Mouse (Mus musculus) C2C12 (cell line): ENCODE measurements around the gene Dct.

Source experiments
- CEBPB ChIP-seq: IDR thresholded peaks from one replicate; pipeline ENCODE4 v1.6.1; 2011; ENCODE audit warnings: low read depth, mild to moderate bottlenecking, control low read depth, moderate library complexity
- CTCF ChIP-seq: IDR thresholded peaks from one replicate; pipeline ENCODE4 v1.5.1; 2011; ENCODE audit not compliant: control insufficient read depth, insufficient read depth, insufficient read length
- MYOG ChIP-seq: IDR thresholded peaks from one replicate; pipeline ENCODE4 v1.6.1; 2011; ENCODE audit not compliant: control insufficient read depth, insufficient read length; ENCODE audit errors: extremely low read depth

GRCm38 (mm10) chr14:118049648-118050238, 2.3 kb downstream of the Dct start:
- TF ChIP-seq CTCF (no peak), MYOG (no peak), CEBPB (no peak)
